Mouse (Mus musculus) CD4-positive helper T cell, adult 2 months (primary cell): ENCODE measurements around the gene Kars.

Experiments used
- DNase-seq: peaks from one replicate; pipeline ENCODE4 v3.0.0-alpha.2; 2012; ENCODE audit warnings: low read depth, missing footprints, low spot score

Gene Kars

GRCm38 (mm10) chr8:111982116-111982515 lies 29.0 kb downstream of the Kars start:
- DNase-seq, result peak; percentile 32

GRCm38 (mm10) chr8:111978147-111978546 lies 33.0 kb downstream of the Kars start:
- no peak for DNase-seq

GRCm38 (mm10) chr8:111976326-111976725 lies 34.8 kb downstream of the Kars start:
- peak; percentile 75 for DNase-seq

GRCm38 (mm10) chr8:111975706-111976105 lies 35.4 kb downstream of the Kars start:
- no peak for DNase-seq

- peak; percentile 54 for DNase-seq
Measured at GRCm38 (mm10) chr8:111974138-111974537, 37.0 kb downstream of the Kars start.

- no peak for DNase-seq
Measured at GRCm38 (mm10) chr8:111968991-111969390, 42.1 kb downstream of the Kars start.

- no peak for DNase-seq
Measured at GRCm38 (mm10) chr8:111968541-111968940, 42.6 kb downstream of the Kars start.

GRCm38 (mm10) chr8:111967246-111967870 lies 43.8 kb downstream of the Kars start:
- peak; percentile 73 for DNase-seq

GRCm38 (mm10) chr8:111964849-111965561 lies 46.1 kb downstream of the Kars start:
- DNase-seq, result no peak

GRCm38 (mm10) chr8:111964351-111964750 lies 46.8 kb downstream of the Kars start:
- DNase-seq, result peak; percentile 45

- DNase-seq, result no peak
Measured at GRCm38 (mm10) chr8:111963546-111963945, 47.6 kb downstream of the Kars start.

GRCm38 (mm10) chr8:111963091-111963490 lies 48.0 kb downstream of the Kars start:
- no peak for DNase-seq

GRCm38 (mm10) chr8:111962589-111962988 lies 48.5 kb downstream of the Kars start:
- no peak for DNase-seq

GRCm38 (mm10) chr8:111961330-111961729 lies 49.8 kb downstream of the Kars start:
- peak; percentile 34 for DNase-seq

- DNase-seq, result no peak
Measured at GRCm38 (mm10) chr8:111960591-111961321, 50.4 kb downstream of the Kars start.

GRCm38 (mm10) chr8:111957231-111957630 lies 53.9 kb downstream of the Kars start:
- no peak for DNase-seq

- DNase-seq, result peak; percentile 67
Measured at GRCm38 (mm10) chr8:111955879-111956278, 55.2 kb downstream of the Kars start.

GRCm38 (mm10) chr8:111954844-111955594 lies 56.1 kb downstream of the Kars start:
- DNase-seq, result peak; percentile 67

- DNase-seq, result no peak
Measured at GRCm38 (mm10) chr8:111951936-111952335, 59.2 kb downstream of the Kars start.

- DNase-seq, result no peak
Measured at GRCm38 (mm10) chr8:111951317-111951716, 59.8 kb downstream of the Kars start.

- no peak for DNase-seq
Measured at GRCm38 (mm10) chr8:111950846-111951245, 60.3 kb downstream of the Kars start.

GRCm38 (mm10) chr8:111947954-111948353 lies 63.2 kb downstream of the Kars start:
- no peak for DNase-seq
